Mouse (Mus musculus): ENCODE results near the gene Selenon. TPM values are rescaled to one million over a fixed set of nuclear protein-coding genes. Genes with fewer than 3 reads are reported as not detected.
A peak's percentile ranks its signal among the peaks of the same experiment; 100 is the strongest.
"Not testable (repeated sequence)": the region's sequence is repeated elsewhere in the genome, so short reads cannot be mapped to it uniquely, and the experiment has no call there.

The Selenon gene
- polyA plus RNA-seq, 1 experiment from 2014 or later, result 43.6 TPM

- Histone ChIP-seq H3K36me3 (ENCODE audit: control insufficient read depth, insufficient read depth, low read length) (peaks cover 13% of the 10 kb centered on the region), H3K9me3 (ENCODE audit: control insufficient read depth, low read length) (no peaks in the 10 kb centered on the region), H3K4me3 (ENCODE audit: control insufficient read depth in 1 of 2, insufficient read depth in 1 of 2, low read depth in 1 of 2, low read length in 2 of 2) (no peak overlapping the region), H3K27me3 (ENCODE audit: control insufficient read depth, insufficient read depth, low read length) (no peaks in the 10 kb centered on the region), H3K4me2 (ENCODE audit: low read length) (no peak overlapping the region), H3K27ac (replicated peaks in 1 of 2; ENCODE audit: control insufficient read depth in 1 of 2, insufficient read depth in 1 of 2, low read depth in 2 of 2, low read length in 2 of 2) (no peak overlapping the region), H3K9ac (ENCODE audit: low read length) (no peak overlapping the region), H3K4me1 (ENCODE audit: control insufficient read depth in 2 of 2, insufficient read depth in 2 of 2, low read length in 2 of 2) (no peaks in the 10 kb centered on the region)
- 87% methylated on average over 4 of the region's 4 CpGs for WGBS
- ATAC-seq (ENCODE audit: insufficient number of reproducible peaks, insufficient read depth, low FRiP score, low read depth), result no peak
Observed at GRCm38 (mm10) chr4:134505303-134505789, 46.6 kb downstream of the Selenon start.

DNA sequence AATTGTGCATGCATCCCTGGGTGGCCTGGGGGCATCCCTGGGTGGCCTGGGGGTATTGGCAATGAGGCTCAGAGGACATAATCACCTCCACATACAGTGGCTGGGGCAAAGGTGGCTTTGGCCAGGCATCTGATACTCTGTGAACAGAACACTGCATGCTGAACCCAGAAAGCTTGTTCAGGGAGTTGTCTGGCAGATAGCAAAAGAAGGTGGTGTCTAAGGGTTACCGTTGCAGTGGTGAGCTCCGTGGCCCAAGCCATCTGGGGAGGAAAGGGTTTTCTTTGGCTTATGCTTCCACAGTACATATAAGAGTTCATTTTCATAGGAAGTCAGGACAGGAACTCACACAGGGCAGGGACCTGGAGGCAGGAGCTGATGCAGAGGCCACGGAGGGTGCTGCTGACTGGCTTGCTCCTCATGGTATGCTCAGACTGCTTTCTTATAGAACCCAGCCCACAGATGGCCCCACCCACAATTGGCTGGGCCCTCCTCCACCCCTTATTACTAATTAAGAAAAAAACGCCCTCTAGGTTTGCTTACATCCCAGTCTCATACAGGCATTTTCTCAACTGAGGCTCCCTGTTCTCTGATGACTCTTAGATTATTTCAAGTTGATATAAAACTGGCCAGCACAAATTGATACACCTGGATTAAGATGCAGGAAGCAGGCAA lies 48.1 kb downstream of the Selenon start:
- Histone ChIP-seq H3K4me2 (ENCODE audit: low read length) (no peak overlapping the region), H3K4me3 (ENCODE audit: control insufficient read depth in 1 of 2, insufficient read depth in 1 of 2, low read depth in 1 of 2, low read length in 2 of 2) (no peak overlapping the region), H3K36me3 (ENCODE audit: control insufficient read depth, insufficient read depth, low read length) (peaks cover 13% of the 10 kb centered on the region), H3K9ac (ENCODE audit: low read length) (no peak overlapping the region), H3K9me3 (ENCODE audit: control insufficient read depth, low read length) (no peaks in the 10 kb centered on the region), H3K27ac (replicated peaks in 1 of 2; ENCODE audit: control insufficient read depth in 1 of 2, insufficient read depth in 1 of 2, low read depth in 2 of 2, low read length in 2 of 2) (no peak overlapping the region), H3K27me3 (ENCODE audit: control insufficient read depth, insufficient read depth, low read length) (no peaks in the 10 kb centered on the region), H3K4me1 (ENCODE audit: control insufficient read depth in 2 of 2, insufficient read depth in 2 of 2, low read length in 2 of 2) (no peaks in the 10 kb centered on the region; a peak in 1 of 4 replicates)
- WGBS, result 76% methylated on average over 4 of the region's 4 CpGs
- ATAC-seq (ENCODE audit: insufficient number of reproducible peaks, insufficient read depth, low FRiP score, low read depth), result no peak

DNA sequence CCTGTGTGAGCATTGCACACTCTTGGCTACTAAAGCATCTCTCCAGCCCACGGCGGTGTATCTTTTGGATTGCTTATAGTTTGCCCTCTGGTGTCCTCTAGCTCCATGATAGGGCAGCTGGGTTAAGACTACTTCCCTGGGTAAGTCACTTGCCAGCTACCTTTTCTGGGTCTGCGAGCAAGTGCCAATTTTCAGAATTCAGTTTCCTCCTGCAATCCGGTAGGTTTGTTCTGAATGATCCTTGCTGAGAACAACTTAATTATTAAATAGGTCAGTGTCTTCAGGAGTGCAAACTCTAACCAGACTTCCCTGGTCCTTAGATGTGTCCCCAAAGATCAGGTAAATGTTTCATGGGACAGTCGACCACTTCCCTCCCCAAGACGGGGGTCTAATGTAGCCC lies 50.9 kb downstream of the Selenon start:
- no peaks in the 10 kb centered on the region for H3K36me3 ChIP-seq (ENCODE audit: control insufficient read depth, insufficient read depth, low read length)
- no peaks in the 10 kb centered on the region for H3K9me3 ChIP-seq (ENCODE audit: control insufficient read depth, low read length)
- ATAC-seq (ENCODE audit: insufficient number of reproducible peaks, insufficient read depth, low FRiP score, low read depth), result no peak
- 87% methylated on average over 6 of the region's 6 CpGs for WGBS
- no peak overlapping the region for H3K4me3 ChIP-seq (ENCODE audit: control insufficient read depth in 1 of 2, insufficient read depth in 1 of 2, low read depth in 1 of 2, low read length in 2 of 2)
- peaks cover 20 to 24% of the 10 kb centered on the region in 2 experiments for H3K4me1 ChIP-seq (ENCODE audit: control insufficient read depth in 2 of 2, insufficient read depth in 2 of 2, low read length in 2 of 2)
- no peak overlapping the region for H3K27ac ChIP-seq (replicated peaks in 1 of 2; ENCODE audit: control insufficient read depth in 1 of 2, insufficient read depth in 1 of 2, low read depth in 2 of 2, low read length in 2 of 2)
- no peak overlapping the region for H3K9ac ChIP-seq (ENCODE audit: low read length)
- H3K4me2 ChIP-seq (ENCODE audit: low read length), result no peak overlapping the region
- H3K27me3 ChIP-seq (ENCODE audit: control insufficient read depth, insufficient read depth, low read length), result no peaks in the 10 kb centered on the region

GRCm38 (mm10) chr4:134498983-134499382 lies 53.0 kb downstream of the Selenon start:
- not testable (repeated sequence) for H3K4me2 ChIP-seq (ENCODE audit: low read length); H3K36me3 ChIP-seq (ENCODE audit: control insufficient read depth, insufficient read depth, low read length); H3K4me3 ChIP-seq (ENCODE audit: control insufficient read depth in 1 of 2, insufficient read depth in 1 of 2, low read depth in 1 of 2, low read length in 2 of 2); H3K9ac ChIP-seq (ENCODE audit: low read length); H3K9me3 ChIP-seq (ENCODE audit: control insufficient read depth, low read length); H3K27me3 ChIP-seq (ENCODE audit: control insufficient read depth, insufficient read depth, low read length); H3K27ac ChIP-seq (replicated peaks in 1 of 2; ENCODE audit: control insufficient read depth in 1 of 2, insufficient read depth in 1 of 2, low read depth in 2 of 2, low read length in 2 of 2); ATAC-seq (ENCODE audit: insufficient number of reproducible peaks, insufficient read depth, low FRiP score, low read depth)
- H3K4me1 ChIP-seq (ENCODE audit: control insufficient read depth in 2 of 2, insufficient read depth in 2 of 2, low read length in 2 of 2), result peaks cover 38 to 44% of the 10 kb centered on the region in 2 experiments
- 73% methylated on average over 6 of the region's 6 CpGs for WGBS

- Histone ChIP-seq H3K4me2 (ENCODE audit: low read length) (peak overlapping the region; percentile 87; the same call in 1 of the 2 replicates), H3K27ac (replicated peaks in 1 of 2; ENCODE audit: control insufficient read depth in 1 of 2, insufficient read depth in 1 of 2, low read depth in 2 of 2, low read length in 2 of 2) (no peak overlapping the region), H3K9me3 (ENCODE audit: control insufficient read depth, low read length) (no peaks in the 10 kb centered on the region), H3K4me3 (ENCODE audit: control insufficient read depth in 1 of 2, insufficient read depth in 1 of 2, low read depth in 1 of 2, low read length in 2 of 2) (no peak overlapping the region), H3K36me3 (ENCODE audit: control insufficient read depth, insufficient read depth, low read length) (no peaks in the 10 kb centered on the region), H3K9ac (ENCODE audit: low read length) (no peak overlapping the region), H3K27me3 (ENCODE audit: control insufficient read depth, insufficient read depth, low read length) (no peaks in the 10 kb centered on the region), H3K4me1 (ENCODE audit: control insufficient read depth in 2 of 2, insufficient read depth in 2 of 2, low read length in 2 of 2) (peaks cover 38 to 44% of the 10 kb centered on the region in 2 experiments)
- WGBS, result 57% methylated on average over 12 of the region's 12 CpGs
- ATAC-seq (ENCODE audit: insufficient number of reproducible peaks, insufficient read depth, low FRiP score, low read depth), result no peak
Observed at GRCm38 (mm10) chr4:134497986-134498731, 53.8 kb downstream of the Selenon start.

- peaks cover 38 to 44% of the 10 kb centered on the region in 2 experiments for H3K4me1 ChIP-seq (ENCODE audit: control insufficient read depth in 2 of 2, insufficient read depth in 2 of 2, low read length in 2 of 2)
- H3K9me3 ChIP-seq (ENCODE audit: control insufficient read depth, low read length), result no peaks in the 10 kb centered on the region
- peak overlapping the region; percentile 76 for H3K9ac ChIP-seq (ENCODE audit: low read length)
- H3K27ac ChIP-seq (replicated peaks in 1 of 2; ENCODE audit: control insufficient read depth in 1 of 2, insufficient read depth in 1 of 2, low read depth in 2 of 2, low read length in 2 of 2), result peak overlapping the region; percentile 82 to 88
- peak overlapping the region; percentile 87 for H3K4me2 ChIP-seq (ENCODE audit: low read length)
- no peaks in the 10 kb centered on the region for H3K27me3 ChIP-seq (ENCODE audit: control insufficient read depth, insufficient read depth, low read length)
- peak overlapping the region; percentile 49 to 57 for H3K4me3 ChIP-seq (ENCODE audit: control insufficient read depth in 1 of 2, insufficient read depth in 1 of 2, low read depth in 1 of 2, low read length in 2 of 2)
- WGBS, result 10% methylated on average over 6 of the region's 6 CpGs
- 0 out of 2 replicates have a peak, but pooled peaks have one; percentile 5 for ATAC-seq (ENCODE audit: insufficient number of reproducible peaks, insufficient read depth, low FRiP score, low read depth)
- H3K36me3 ChIP-seq (ENCODE audit: control insufficient read depth, insufficient read depth, low read length), result no peaks in the 10 kb centered on the region
Observed at GRCm38 (mm10) chr4:134497223-134497622, 54.7 kb downstream of the Selenon start.

- Histone ChIP-seq H3K36me3 (ENCODE audit: control insufficient read depth, insufficient read depth, low read length) (no peaks in the 10 kb centered on the region), H3K27ac (replicated peaks in 1 of 2; ENCODE audit: control insufficient read depth in 1 of 2, insufficient read depth in 1 of 2, low read depth in 2 of 2, low read length in 2 of 2) (peak within 1 kb of the TSS; percentile 82 to 88), H3K9ac (ENCODE audit: low read length) (peak within 1 kb of the TSS; percentile 76), H3K4me1 (ENCODE audit: control insufficient read depth in 2 of 2, insufficient read depth in 2 of 2, low read length in 2 of 2) (peaks cover 38 to 44% of the 10 kb centered on the region in 2 experiments), H3K4me3 (ENCODE audit: control insufficient read depth in 1 of 2, insufficient read depth in 1 of 2, low read depth in 1 of 2, low read length in 2 of 2) (peak within 1 kb of the TSS; percentile 49 to 57), H3K4me2 (ENCODE audit: low read length) (peak within 1 kb of the TSS; percentile 87), H3K9me3 (ENCODE audit: control insufficient read depth, low read length) (no peaks in the 10 kb centered on the region), H3K27me3 (ENCODE audit: control insufficient read depth, insufficient read depth, low read length) (no peaks in the 10 kb centered on the region)
- peak; percentile 65 for ATAC-seq (ENCODE audit: insufficient number of reproducible peaks, insufficient read depth, low FRiP score, low read depth)
- 1% methylated on average over 35 of the region's 35 CpGs for WGBS
Observed at GRCm38 (mm10) chr4:134496595-134497210, 55.3 kb downstream of the Selenon start, which contains the start of gene Paqr7. Gene Paqr7 (plus strand): TSS chr4:134496697.

Measured in heart, embryonic 14.5 days (tissue).